Mouse (Mus musculus) cerebellum, adult 2 months (tissue): ENCODE data around the gene Pomt1.

Experiments
- CTCF ChIP-seq: fragments of 200-500 bp; IDR thresholded peaks from 2 replicates; pipeline ENCODE4 v1.5.1; 2011; ENCODE audit warnings: low read depth, mild to moderate bottlenecking, control low read depth, low read length, moderate library complexity, borderline replicate concordance; ENCODE audit not compliant: insufficient read depth
- POLR2A ChIP-seq: fragments of 200-500 bp; IDR thresholded peaks from 2 replicates; pipeline ENCODE4 v1.6.1; 2011; ENCODE audit warnings: low read length, control low read depth, borderline replicate concordance; ENCODE audit not compliant: insufficient read depth

- TF ChIP-seq CTCF (no peak), POLR2A (no peak)
Observed at GRCm38 (mm10) chr2:32200712-32201111, 35.7 kb upstream of the Pomt1 start.
